10 mouse cellular contexts compared by ENCODE assay signal in genomic region chr10:128889846-128890245, GRCm38 (mm10). TPM values are rescaled to one million over a fixed set of nuclear protein-coding genes. Genes with fewer than 3 reads are reported as not detected.
DNase-seq lines count a peak whose midpoint lies in the region; ATAC-seq lines count a peak whose summit lies in the region.
"Had no signal": no experiment of that assay in that cellular context is flagged by ENCODE, and none has a peak within 500 bp of the region (broad histone marks: within the 10 kb centered on the region; RNA-seq: fewer than 3 reads in every experiment).

No protein-coding gene starts in this region.

- H3K4me1 ChIP-seq in heart, embryonic 15.5 days (replicated peaks), result peaks cover 35% of the 10 kb centered on the region
- H3K4me1 ChIP-seq in embryonic facial prominence, embryonic 10.5 days, result peaks cover 66% of the 10 kb centered on the region
- peaks cover 34% of the 10 kb centered on the region for H3K4me1 ChIP-seq in hindbrain, embryonic 15.5 days (replicated peaks)
- H3K4me1 ChIP-seq in midbrain, embryonic 14.5 days (ENCODE audit: control insufficient read depth, insufficient read depth, low read length), result peaks cover 28% of the 10 kb centered on the region

- peak overlapping the region; percentile 77 for H3K4me3 ChIP-seq in heart, embryonic 15.5 days
- peak overlapping the region; percentile 89 for H3K4me3 ChIP-seq in embryonic facial prominence, embryonic 10.5 days
- H3K4me3 ChIP-seq in hindbrain, embryonic 15.5 days, result peak overlapping the region; percentile 77
- H3K4me3 ChIP-seq in midbrain, embryonic 14.5 days (replicated peaks; ENCODE audit: low read depth, low read length), result peak overlapping the region; percentile 64

- DNase-seq in heart, adult 9 months (ENCODE audit: low spot score in 2 of 2), result no peak
- DNase-seq in embryonic facial prominence, embryonic 10.5 days (ENCODE audit: low spot score), result no peak
- DNase-seq in midbrain, embryonic 14.5 days, result no peak
- no peak for DNase-seq in ovary, postnatal 36 days (ENCODE audit: low spot score)
- DNase-seq in urinary bladder, adult 18-20 months (ENCODE audit: low spot score in 2 of 2), result no peak
- DNase-seq in kidney, adult 18-20 months, result no peak
- DNase-seq: adrenal gland, postnatal 14 days; kidney, adult 9 months had no signal

- no peaks in the 10 kb centered on the region for H3K36me3 ChIP-seq in heart, embryonic 15.5 days
- H3K36me3 ChIP-seq in embryonic facial prominence, embryonic 10.5 days (replicated peaks), result peaks cover 33% of the 10 kb centered on the region
- peaks cover 12% of the 10 kb centered on the region; the same call in 1 of the 2 replicates for H3K36me3 ChIP-seq in hindbrain, embryonic 15.5 days
- peaks cover 24% of the 10 kb centered on the region for H3K36me3 ChIP-seq in midbrain, embryonic 14.5 days (ENCODE audit: control insufficient read depth, insufficient read depth, low read length)

- H3K27me3 ChIP-seq in heart, embryonic 15.5 days, result peaks cover 8% of the 10 kb centered on the region
- peaks cover 22% of the 10 kb centered on the region for H3K27me3 ChIP-seq in embryonic facial prominence, embryonic 10.5 days (replicated peaks; ENCODE audit: low read depth, poor library complexity, severe bottlenecking)
- H3K27me3 ChIP-seq in hindbrain, embryonic 15.5 days, result no peaks in the 10 kb centered on the region
- H3K27me3 ChIP-seq in midbrain, embryonic 14.5 days (ENCODE audit: control insufficient read depth, insufficient read depth, low read length), result no peaks in the 10 kb centered on the region; the same call in 1 of the 2 replicates

- no peaks in the 10 kb centered on the region for H3K9me3 ChIP-seq in heart, embryonic 15.5 days (replicated peaks)
- H3K9me3 ChIP-seq in embryonic facial prominence, embryonic 10.5 days, result no peaks in the 10 kb centered on the region
- H3K9me3 ChIP-seq in hindbrain, embryonic 15.5 days, result no peaks in the 10 kb centered on the region
- H3K9me3 ChIP-seq in midbrain, embryonic 14.5 days (ENCODE audit: control insufficient read depth, low read length), result no peaks in the 10 kb centered on the region

- H3K27ac ChIP-seq in heart, embryonic 15.5 days, result peak overlapping the region; percentile 7; the same call in 1 of the 2 replicates
- peak overlapping the region; percentile 93 for H3K27ac ChIP-seq in embryonic facial prominence, embryonic 10.5 days (replicated peaks)
- H3K27ac ChIP-seq in hindbrain, embryonic 15.5 days (replicated peaks), result peak overlapping the region; percentile 92; the same call in 1 of the 2 replicates
- H3K27ac ChIP-seq in midbrain, embryonic 14.5 days (replicated peaks; ENCODE audit: low read depth, low read length), result peak overlapping the region; percentile 84

- H3K9ac ChIP-seq in heart, embryonic 15.5 days, result peak overlapping the region; percentile 81; the same call in 1 of the 2 replicates
- H3K9ac ChIP-seq in hindbrain, embryonic 15.5 days, result peak overlapping the region; percentile 85; the same call in 1 of the 2 replicates
- peak overlapping the region; percentile 78 for H3K9ac ChIP-seq in midbrain, embryonic 14.5 days (replicated peaks; ENCODE audit: low read length)

- ATAC-seq in heart, embryonic 15.5 days (replicated peaks; ENCODE audit: insufficient number of reproducible peaks, insufficient read depth, low FRiP score, low read depth), result no peak
- ATAC-seq in hindbrain, embryonic 15.5 days (ENCODE audit: low FRiP score, low read depth), result no peak
- no peak for ATAC-seq in midbrain, embryonic 14.5 days (ENCODE audit: low FRiP score, low TSS enrichment)

- 50% methylated on average over 1 of the region's 2 CpGs for WGBS in heart, embryonic 15.5 days
- WGBS in embryonic facial prominence, embryonic 10.5 days, result 2% methylated on average over 2 of the region's 2 CpGs
- 8% methylated on average over 1 of the region's 2 CpGs for WGBS in hindbrain, embryonic 15.5 days
- 6% methylated on average over 2 of the region's 2 CpGs for WGBS in midbrain, embryonic 14.5 days

- H3K4me2 ChIP-seq in heart, embryonic 15.5 days, result peak overlapping the region; percentile 94
- peak overlapping the region; percentile 91 for H3K4me2 ChIP-seq in hindbrain, embryonic 15.5 days
- peak overlapping the region; percentile 92 for H3K4me2 ChIP-seq in midbrain, embryonic 14.5 days (ENCODE audit: low read length)

RNA-seq across cellular contexts. Expression of gene Gdf11, which starts 1.7 kb away (rescaled TPM):
- 2.8 and 2.9 TPM in 2 replicates for polyA plus RNA-seq in heart, embryonic 15.5 days (2015; fragmentation: Nextera tagmentation; extraction: Ambion mirVana)
- 11.8 and 12.0 TPM in 2 replicates for polyA plus RNA-seq in embryonic facial prominence, embryonic 10.5 days (2016; fragmentation: Nextera tagmentation; extraction: Ambion mirVana)
- polyA plus RNA-seq in hindbrain, embryonic 15.5 days (2015; fragmentation: Nextera tagmentation; extraction: Ambion mirVana), result 8.6 and 8.9 TPM in 2 replicates
- 7.9 and 9.6 TPM in 2 replicates for polyA plus RNA-seq in midbrain, embryonic 14.5 days (2014; fragmentation: Nextera tagmentation; extraction: Ambion mirVana)

RNA-seq across cellular contexts. Expression of gene Cd63, which starts 10.9 kb away (rescaled TPM):
- polyA plus RNA-seq in heart, embryonic 15.5 days (2015; fragmentation: Nextera tagmentation; extraction: Ambion mirVana), result 420 and 427 TPM in 2 replicates
- 274 and 319 TPM in 2 replicates for polyA plus RNA-seq in embryonic facial prominence, embryonic 10.5 days (2016; fragmentation: Nextera tagmentation; extraction: Ambion mirVana)
- 262 and 274 TPM in 2 replicates for polyA plus RNA-seq in hindbrain, embryonic 15.5 days (2015; fragmentation: Nextera tagmentation; extraction: Ambion mirVana)
- polyA plus RNA-seq in midbrain, embryonic 14.5 days (2014; fragmentation: Nextera tagmentation; extraction: Ambion mirVana), result 120 and 138 TPM in 2 replicates

RNA-seq across cellular contexts. Expression of gene Rdh5, which starts 32.8 kb away (rescaled TPM):
- 10.5 and 11.8 TPM in 2 replicates for polyA plus RNA-seq in heart, embryonic 15.5 days (2015; fragmentation: Nextera tagmentation; extraction: Ambion mirVana)
- polyA plus RNA-seq in embryonic facial prominence, embryonic 10.5 days (2016; fragmentation: Nextera tagmentation; extraction: Ambion mirVana), result 11.2 and 11.9 TPM in 2 replicates
- polyA plus RNA-seq in hindbrain, embryonic 15.5 days (2015; fragmentation: Nextera tagmentation; extraction: Ambion mirVana), result 20.9 and 22.1 TPM in 2 replicates
- 11.6 and 15.2 TPM in 2 replicates for polyA plus RNA-seq in midbrain, embryonic 14.5 days (2014; fragmentation: Nextera tagmentation; extraction: Ambion mirVana)

RNA-seq across cellular contexts. Expression of gene Bloc1s1, which starts 34.0 kb away (rescaled TPM):
- 208 and 212 TPM in 2 replicates for polyA plus RNA-seq in heart, embryonic 15.5 days (2015; fragmentation: Nextera tagmentation; extraction: Ambion mirVana)
- 185 and 186 TPM in 2 replicates for polyA plus RNA-seq in embryonic facial prominence, embryonic 10.5 days (2016; fragmentation: Nextera tagmentation; extraction: Ambion mirVana)
- 266 and 268 TPM in 2 replicates for polyA plus RNA-seq in hindbrain, embryonic 15.5 days (2015; fragmentation: Nextera tagmentation; extraction: Ambion mirVana)
- 249 and 282 TPM in 2 replicates for polyA plus RNA-seq in midbrain, embryonic 14.5 days (2014; fragmentation: Nextera tagmentation; extraction: Ambion mirVana)

RNA-seq across cellular contexts. Expression of gene Itga7, which starts 43.8 kb away (rescaled TPM):
- 7.0 and 8.1 TPM in 2 replicates for polyA plus RNA-seq in heart, embryonic 15.5 days (2015; fragmentation: Nextera tagmentation; extraction: Ambion mirVana)
- polyA plus RNA-seq in embryonic facial prominence, embryonic 10.5 days (2016; fragmentation: Nextera tagmentation; extraction: Ambion mirVana), result 1.8 and 2.7 TPM in 2 replicates
- 8.9 TPM in 2 replicates for polyA plus RNA-seq in hindbrain, embryonic 15.5 days (2015; fragmentation: Nextera tagmentation; extraction: Ambion mirVana)
- 3.4 and 4.9 TPM in 2 replicates for polyA plus RNA-seq in midbrain, embryonic 14.5 days (2014; fragmentation: Nextera tagmentation; extraction: Ambion mirVana)

Comparison
In these comparisons a context has a peak if more than half of its experiments do, and no peak if none do; other contexts are left out.
1. H3K27ac ChIP-seq: peak in every context shown above with its lines; median percentile 93 in embryonic facial prominence, embryonic 10.5 days; 92 in hindbrain, embryonic 15.5 days; 84 in midbrain, embryonic 14.5 days; 7 in heart, embryonic 15.5 days.